Mouse (Mus musculus) spleen, adult 12 weeks (tissue): Measurements from ENCODE around the gene Klf12.
"Not testable (repeated sequence)": the region's sequence is repeated elsewhere in the genome, so short reads cannot be mapped to it uniquely, and the experiment has no call there.

Experiments
- DNase-seq: peaks from one replicate; pipeline ENCODE4 v3.0.0; 2022; ENCODE audit warnings: low spot score

Gene Klf12

GRCm38 (mm10) chr14:99876791-99877578 is 407.5 kb downstream of the Klf12 start:
- DNase-seq, result no peak

DNA sequence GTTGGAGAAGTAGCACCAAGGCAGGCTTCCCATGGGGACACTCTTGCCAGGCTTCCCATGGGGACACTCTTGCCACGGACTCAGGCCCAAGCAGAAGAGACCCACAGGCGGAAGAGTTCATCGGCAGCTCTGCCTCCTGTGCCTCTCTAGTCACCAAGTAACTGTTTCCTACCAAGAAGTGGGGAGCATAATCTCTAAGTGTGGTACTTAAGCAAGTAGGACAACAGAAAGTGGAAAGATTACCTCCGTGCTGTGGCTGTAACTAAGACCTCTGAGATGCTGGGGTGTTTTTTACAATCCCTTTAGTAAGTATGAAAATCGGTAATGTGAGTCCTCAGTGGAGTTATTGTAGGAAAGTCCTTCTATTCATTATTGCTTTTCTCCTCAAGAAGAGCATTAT is 410.8 kb downstream of the Klf12 start:
- no peak for DNase-seq

DNA sequence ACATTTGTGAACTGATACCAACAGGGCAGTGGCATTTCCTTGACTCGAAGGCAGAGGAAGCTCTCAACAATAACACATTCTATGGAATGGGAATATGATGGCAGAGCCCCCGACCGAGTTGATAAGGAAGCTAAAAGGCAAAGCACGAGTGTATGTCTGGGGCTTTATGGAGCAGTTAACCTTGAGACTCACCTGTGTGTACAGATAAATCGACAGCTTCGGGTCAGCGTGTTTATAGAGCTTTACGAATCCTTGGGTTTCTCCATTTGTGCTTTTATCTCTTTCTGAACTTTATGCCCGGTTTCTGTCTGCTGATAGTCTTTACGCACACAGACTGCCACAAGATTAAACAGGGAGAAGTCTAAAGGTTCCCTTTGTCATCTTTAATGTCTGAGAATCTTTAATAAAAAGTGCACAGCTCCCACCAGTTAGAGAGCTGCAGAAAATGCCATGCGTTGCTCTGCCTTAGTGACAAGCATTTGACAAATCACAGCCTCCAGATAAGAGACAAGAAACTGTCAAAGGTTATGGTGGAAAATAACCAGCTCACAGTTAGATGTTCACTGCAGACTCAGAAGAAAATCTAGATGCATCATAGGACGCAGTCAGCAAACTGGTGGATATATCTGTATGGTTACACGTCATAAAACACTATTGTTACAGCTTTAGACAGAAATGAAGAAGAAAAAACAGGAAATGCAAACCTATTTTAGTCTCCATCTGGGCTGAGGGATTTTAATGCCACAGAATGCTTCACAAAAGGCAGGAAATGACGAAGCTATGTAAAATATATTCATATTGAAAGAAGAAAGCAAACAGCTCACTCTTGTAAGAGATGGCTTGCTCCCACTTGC is 428.1 kb downstream of the Klf12 start:
- no peak for DNase-seq

- DNase-seq, result not testable (repeated sequence)
These were observed 430.0 kb downstream of the Klf12 start for GRCm38 (mm10) chr14:99854467-99854807.

DNA sequence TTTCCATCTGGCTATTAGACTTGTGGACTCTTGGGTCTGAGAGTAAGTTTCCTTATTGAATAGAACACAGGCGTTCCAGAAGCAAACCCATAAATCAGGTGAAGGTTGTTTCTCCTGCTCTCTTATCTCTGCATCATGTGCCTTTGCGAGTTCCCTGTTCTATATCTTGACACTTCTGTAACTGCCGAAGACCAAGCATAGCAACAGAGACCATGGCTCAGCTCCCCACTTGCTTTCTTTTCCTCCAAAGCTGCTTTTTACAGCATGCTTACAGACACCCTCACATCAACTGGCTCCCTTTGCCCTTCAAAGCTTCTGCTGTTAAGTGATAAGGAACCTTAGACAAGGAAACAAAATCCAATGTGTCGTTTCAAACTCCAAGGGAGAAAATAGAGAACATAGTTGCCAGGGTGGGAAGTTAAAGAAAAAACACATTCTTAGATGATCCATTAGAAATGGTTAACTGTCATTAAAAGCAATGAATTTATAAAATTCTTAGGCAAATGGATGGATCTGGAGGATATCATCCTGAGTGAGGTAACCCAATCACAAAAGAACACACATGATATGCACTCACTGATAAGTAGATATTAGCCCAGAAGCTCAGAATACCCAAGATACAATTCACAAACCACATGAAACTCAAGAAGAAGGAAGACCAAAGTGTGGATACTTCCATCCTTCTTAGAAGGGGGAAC is 430.6 kb downstream of the Klf12 start:
- not testable (repeated sequence) for DNase-seq

GRCm38 (mm10) chr14:99850350-99850749 is 434.1 kb downstream of the Klf12 start:
- no peak for DNase-seq

DNA sequence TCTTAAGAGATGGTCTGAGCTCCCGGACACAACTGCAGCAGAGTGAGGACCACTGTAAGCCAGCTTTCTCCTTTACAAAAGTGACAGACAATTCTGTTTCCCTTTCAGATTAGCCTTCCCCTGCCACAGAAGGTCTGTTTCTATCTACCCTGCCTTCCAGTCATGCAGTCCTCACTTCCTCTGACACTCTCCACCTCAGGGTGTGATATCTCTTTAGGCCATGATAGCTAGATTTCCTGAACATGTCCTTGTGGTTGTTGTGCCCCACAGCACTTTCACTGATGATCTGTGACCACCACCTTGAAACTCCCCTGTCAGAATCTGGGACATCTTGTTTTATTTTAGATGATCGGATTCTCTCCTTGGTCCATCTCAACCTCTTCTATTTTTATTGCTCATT is 437.0 kb downstream of the Klf12 start:
- DNase-seq, result no peak

GRCm38 (mm10) chr14:99826713-99827112 is 457.8 kb downstream of the Klf12 start:
- no peak for DNase-seq
